In the genomic region with DNA sequence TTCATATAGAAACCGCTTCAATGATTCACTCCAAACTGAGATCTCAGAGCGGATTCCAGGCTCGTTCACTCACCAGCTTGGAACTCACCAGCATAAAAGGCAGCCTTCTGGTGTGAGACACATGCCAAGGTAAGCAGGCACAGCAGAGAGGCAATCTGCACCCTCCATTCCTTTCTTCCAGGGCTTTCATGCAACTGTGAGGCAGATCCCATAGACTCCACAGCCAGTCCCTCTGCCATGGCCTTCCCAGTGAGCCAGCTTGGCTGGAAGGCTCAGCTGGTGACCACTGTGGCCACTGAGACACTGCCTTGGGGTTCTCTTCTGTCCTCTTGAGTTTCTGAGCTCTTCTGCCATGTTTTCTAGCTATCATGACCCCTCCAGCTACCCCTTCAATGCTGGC, we compare ENCODE assay signal across 13 mouse cellular contexts.
DNase-seq lines count a peak whose midpoint lies in the region; ATAC-seq and TF ChIP-seq lines count a peak whose summit lies in the region.
"Had no signal": no experiment of that assay in that cellular context is flagged by ENCODE, and none has a peak within 500 bp of the region (broad histone marks: within the 10 kb centered on the region; RNA-seq: fewer than 3 reads in every experiment).

No protein-coding gene starts in this region.

- H3K27me3 ChIP-seq in hindbrain, postnatal 0 days (ENCODE audit: insufficient read depth, low read length) = no peaks in the 10 kb centered on the region
- no peaks in the 10 kb centered on the region for H3K27me3 ChIP-seq in hindbrain, embryonic 11.5 days (ENCODE audit: control insufficient read depth, insufficient read depth, low read length)
- H3K27me3 ChIP-seq in cerebellum, adult 2 months (ENCODE audit: control insufficient read depth, insufficient read depth, low read length) = no peaks in the 10 kb centered on the region
- no peaks in the 10 kb centered on the region for H3K27me3 ChIP-seq in forebrain, embryonic 16.5 days (replicated peaks; ENCODE audit: control insufficient read depth, insufficient read depth, low read length)
- no peaks in the 10 kb centered on the region for H3K27me3 ChIP-seq in liver, embryonic 11.5 days (replicated peaks; ENCODE audit: control insufficient read depth, insufficient read depth, low read length)
- H3K27me3 ChIP-seq in midbrain, postnatal 0 days (ENCODE audit: insufficient read depth, low read length) = no peaks in the 10 kb centered on the region

- no peak overlapping the region for H3K4me3 ChIP-seq in hindbrain, postnatal 0 days (ENCODE audit: low read length)
- H3K4me3 ChIP-seq in hindbrain, embryonic 11.5 days (ENCODE audit: low read depth, low read length) = no peak overlapping the region
- H3K4me3 ChIP-seq in cerebellum, adult 2 months (replicated peaks; ENCODE audit: insufficient read depth, low read depth, low read length) = no peak overlapping the region
- no peak overlapping the region for H3K4me3 ChIP-seq in forebrain, embryonic 16.5 days (replicated peaks; ENCODE audit: low read length)
- H3K4me3 ChIP-seq in liver, embryonic 11.5 days (ENCODE audit: low read depth, low read length) = no peak overlapping the region
- H3K4me3 ChIP-seq in midbrain, postnatal 0 days (ENCODE audit: low read depth, low read length) = no peak overlapping the region
- H3K4me3 ChIP-seq: megakaryocyte, embryonic 14.5 days had no signal

- DNase-seq in hindbrain, postnatal 0 days (ENCODE audit: low spot score) = peak; percentile 26
- DNase-seq in hindbrain, embryonic 11.5 days (ENCODE audit: low spot score) = no peak
- DNase-seq in NIH3T3 (ENCODE audit: low read depth) = peak; percentile 88
- peak; percentile 74 to 88 for DNase-seq in cerebellum, adult 2 months
- no peak for DNase-seq in liver, embryonic 11.5 days (ENCODE audit: low spot score)
- DNase-seq in midbrain, postnatal 0 days (ENCODE audit: low spot score) = no peak
- DNase-seq: adrenal gland, postnatal 25 days; heart, adult 18-20 months; kidney, adult 11 months; lung, embryonic 14.5 days; thymus, postnatal 14 days had no signal

- TF ChIP-seq POLR2A in cerebellum, adult 2 months (IDR thresholded peaks at IDR 0.05; ENCODE audit: borderline replicate concordance, insufficient read depth, low read length) = no peak

- no peak overlapping the region for H3K9ac ChIP-seq in hindbrain, postnatal 0 days (replicated peaks; ENCODE audit: low read length)
- no peak overlapping the region for H3K9ac ChIP-seq in hindbrain, embryonic 11.5 days (ENCODE audit: low read depth, low read length)
- no peak overlapping the region for H3K9ac ChIP-seq in forebrain, embryonic 16.5 days (replicated peaks; ENCODE audit: low read depth, low read length)
- H3K9ac ChIP-seq in liver, embryonic 11.5 days (ENCODE audit: low read depth, low read length) = no peak overlapping the region
- H3K9ac ChIP-seq in midbrain, postnatal 0 days (replicated peaks; ENCODE audit: low read length, poor library complexity, severe bottlenecking) = no peak overlapping the region
- H3K9ac ChIP-seq: lung, embryonic 14.5 days had no signal

- H3K27ac ChIP-seq in hindbrain, postnatal 0 days = peak overlapping the region; percentile 22
- no peak overlapping the region for H3K27ac ChIP-seq in hindbrain, embryonic 11.5 days (ENCODE audit: low read depth, low read length)
- H3K27ac ChIP-seq in cerebellum, adult 2 months (ENCODE audit: insufficient read depth, low read length) = peak overlapping the region; percentile 75
- H3K27ac ChIP-seq in forebrain, embryonic 16.5 days (ENCODE audit: low read length) = peak overlapping the region; percentile 75
- no peak overlapping the region for H3K27ac ChIP-seq in liver, embryonic 11.5 days (ENCODE audit: low read depth, low read length)
- H3K27ac ChIP-seq in midbrain, postnatal 0 days (ENCODE audit: low read depth, low read length) = no peak overlapping the region

- no peaks in the 10 kb centered on the region for H3K36me3 ChIP-seq in hindbrain, postnatal 0 days (ENCODE audit: insufficient read depth, low read length)
- H3K36me3 ChIP-seq in hindbrain, embryonic 11.5 days (ENCODE audit: control insufficient read depth, insufficient read depth, low read length) = no peaks in the 10 kb centered on the region
- no peaks in the 10 kb centered on the region for H3K36me3 ChIP-seq in forebrain, embryonic 16.5 days (ENCODE audit: control insufficient read depth, insufficient read depth)
- no peaks in the 10 kb centered on the region for H3K36me3 ChIP-seq in liver, embryonic 11.5 days (ENCODE audit: control insufficient read depth, insufficient read depth, low read length)
- no peaks in the 10 kb centered on the region for H3K36me3 ChIP-seq in midbrain, postnatal 0 days (ENCODE audit: insufficient read depth, low read length)

- no peak overlapping the region for H3K4me2 ChIP-seq in hindbrain, postnatal 0 days (ENCODE audit: low read depth, low read length)
- no peak overlapping the region for H3K4me2 ChIP-seq in hindbrain, embryonic 11.5 days (replicated peaks; ENCODE audit: low read depth, low read length)
- H3K4me2 ChIP-seq in forebrain, embryonic 16.5 days (ENCODE audit: low read length) = no peak overlapping the region
- no peak overlapping the region for H3K4me2 ChIP-seq in liver, embryonic 11.5 days
- no peak overlapping the region for H3K4me2 ChIP-seq in midbrain, postnatal 0 days (ENCODE audit: low read depth, low read length, poor library complexity, severe bottlenecking)
- H3K4me2 ChIP-seq: lung, embryonic 14.5 days had no signal

- no peak for ATAC-seq in hindbrain, postnatal 0 days
- no peak for ATAC-seq in hindbrain, embryonic 11.5 days (ENCODE audit: low FRiP score)
- ATAC-seq in forebrain, embryonic 16.5 days = peak; percentile 86
- ATAC-seq in liver, embryonic 11.5 days (replicated peaks; ENCODE audit: low FRiP score) = no peak
- no peak for ATAC-seq in midbrain, postnatal 0 days (ENCODE audit: low FRiP score)

- no peaks in the 10 kb centered on the region for H3K9me3 ChIP-seq in hindbrain, postnatal 0 days (ENCODE audit: low read length)
- no peaks in the 10 kb centered on the region for H3K9me3 ChIP-seq in hindbrain, embryonic 11.5 days (ENCODE audit: control insufficient read depth, low read length)
- H3K9me3 ChIP-seq in forebrain, embryonic 16.5 days (ENCODE audit: control insufficient read depth, low read length) = no peaks in the 10 kb centered on the region
- H3K9me3 ChIP-seq in liver, embryonic 11.5 days (ENCODE audit: control insufficient read depth, low read length) = no peaks in the 10 kb centered on the region
- no peaks in the 10 kb centered on the region for H3K9me3 ChIP-seq in midbrain, postnatal 0 days (ENCODE audit: low read length)

- no peak for TF ChIP-seq CTCF in hindbrain, postnatal 0 days (IDR thresholded peaks at IDR 0.05; ENCODE audit: low read depth)
- TF ChIP-seq CTCF in cerebellum, adult 2 months (IDR thresholded peaks at IDR 0.05; ENCODE audit: borderline replicate concordance, insufficient read depth, low read depth, low read length) = no peak
- no peak for TF ChIP-seq CTCF in midbrain, postnatal 0 days (IDR thresholded peaks at IDR 0.05)

- 81% methylated on average over 3 of the region's 3 CpGs for WGBS in hindbrain, postnatal 0 days
- 88% methylated on average over 3 of the region's 3 CpGs for WGBS in hindbrain, embryonic 11.5 days
- WGBS in cerebellum, adult 2 months = 7% methylated on average over 3 of the region's 3 CpGs
- 70% methylated on average over 3 of the region's 3 CpGs for WGBS in forebrain, embryonic 16.5 days
- WGBS in liver, embryonic 11.5 days = 85% methylated on average over 3 of the region's 3 CpGs
- WGBS in midbrain, postnatal 0 days = 90% methylated on average over 3 of the region's 3 CpGs

- peaks cover 11% of the 10 kb centered on the region for H3K4me1 ChIP-seq in hindbrain, postnatal 0 days (ENCODE audit: insufficient read depth, low read length)
- H3K4me1 ChIP-seq in hindbrain, embryonic 11.5 days (replicated peaks; ENCODE audit: control insufficient read depth, insufficient read depth, low read length) = no peaks in the 10 kb centered on the region; the same call in 1 of the 2 replicates
- peaks cover 29% of the 10 kb centered on the region for H3K4me1 ChIP-seq in cerebellum, adult 2 months (ENCODE audit: control insufficient read depth, insufficient read depth, low read length)
- H3K4me1 ChIP-seq in forebrain, embryonic 16.5 days (replicated peaks; ENCODE audit: control insufficient read depth, insufficient read depth, low read length) = peaks cover 18% of the 10 kb centered on the region
- H3K4me1 ChIP-seq in liver, embryonic 11.5 days (replicated peaks; ENCODE audit: control insufficient read depth, insufficient read depth, low read length) = peaks cover 1% of the 10 kb centered on the region
- 0 out of 2 replicates have a peak, but pooled peaks cover 5% of the 10 kb centered on the region for H3K4me1 ChIP-seq in midbrain, postnatal 0 days (ENCODE audit: insufficient read depth, low read length)

Comparison
In these comparisons a context has a peak if more than half of its experiments do, and no peak if none do; other contexts are left out.
1. DNase-seq: peak in hindbrain, postnatal 0 days (single experiment), NIH3T3 (single experiment) and cerebellum, adult 2 months (2 of 2); none in hindbrain, embryonic 11.5 days (single experiment), liver, embryonic 11.5 days (single experiment) and midbrain, postnatal 0 days (single experiment).
2. H3K27ac ChIP-seq: peak in hindbrain, postnatal 0 days (single experiment), cerebellum, adult 2 months (single experiment) and forebrain, embryonic 16.5 days (single experiment); none in hindbrain, embryonic 11.5 days (single experiment), liver, embryonic 11.5 days (single experiment) and midbrain, postnatal 0 days (single experiment).